8 mouse cellular contexts compared by ENCODE assay signal in genomic region chr4:46642924-46643675, GRCm38 (mm10). TPM values are rescaled to one million over a fixed set of nuclear protein-coding genes. Genes with fewer than 3 reads are reported as not detected.
DNase-seq lines count a peak whose midpoint lies in the region; ATAC-seq and TF ChIP-seq lines count a peak whose summit lies in the region.

No protein-coding gene starts in this region.

- no peak for TF ChIP-seq POLR2A in lung, adult 2 months (IDR thresholded peaks at IDR 0.05; ENCODE audit: borderline replicate concordance, extremely low read depth, low read depth, low read length)
- TF ChIP-seq POLR2A in small intestine, adult 2 months (IDR thresholded peaks at IDR 0.05; ENCODE audit: low read depth, low read length), result no peak

- peak overlapping the region; percentile 33 to 53 for H3K27ac ChIP-seq in heart, embryonic 14.5 days (replicated peaks in 1 of 2; ENCODE audit: control insufficient read depth in 1 of 2, insufficient read depth in 1 of 2, low read depth in 2 of 2, low read length in 2 of 2)
- H3K27ac ChIP-seq in limb, embryonic 15.5 days, result peak overlapping the region; percentile 54
- H3K27ac ChIP-seq in small intestine, adult 2 months (ENCODE audit: insufficient read depth, low read depth, low read length), result peak overlapping the region; percentile 22; the same call in 1 of the 2 replicates

- no peaks in the 10 kb centered on the region for H3K27me3 ChIP-seq in heart, embryonic 14.5 days (ENCODE audit: control insufficient read depth, insufficient read depth, low read length)
- H3K27me3 ChIP-seq in limb, embryonic 15.5 days, result peaks cover 2% of the 10 kb centered on the region; the same call in 1 of the 2 replicates
- H3K27me3 ChIP-seq in small intestine, adult 2 months (ENCODE audit: control insufficient read depth, insufficient read depth, low read length), result no peaks in the 10 kb centered on the region

- peak; percentile 51 to 71 for DNase-seq in lung, adult 18-20 months
- no peak for DNase-seq in lung, adult 2 months
- no peak for DNase-seq in left cerebral cortex, adult 18-20 months (ENCODE audit: low spot score in 2 of 2)
- no peak for DNase-seq in spleen, postnatal 10 days (ENCODE audit: low spot score in 2 of 2)
- DNase-seq in spleen, adult 12 weeks (ENCODE audit: low spot score), result no peak

- TF ChIP-seq CTCF in lung, adult 2 months (IDR thresholded peaks at IDR 0.05; ENCODE audit: insufficient read depth, low read length), result no peak
- no peak for TF ChIP-seq CTCF in small intestine, adult 2 months (IDR thresholded peaks at IDR 0.05; ENCODE audit: extremely low read depth, insufficient read length, insufficient replicate concordance, low read depth, low read length)

- no peak overlapping the region for H3K9ac ChIP-seq in heart, embryonic 14.5 days (ENCODE audit: low read length)
- H3K9ac ChIP-seq in limb, embryonic 15.5 days, result no peak overlapping the region

- H3K4me1 ChIP-seq in lung, adult 2 months (ENCODE audit: control insufficient read depth, insufficient read depth, low read length), result peaks cover 8% of the 10 kb centered on the region; the same call in 1 of the 2 replicates
- peaks cover 2 to 3% of the 10 kb centered on the region in 2 experiments; a peak in 1 of 4 replicates for H3K4me1 ChIP-seq in heart, embryonic 14.5 days (ENCODE audit: control insufficient read depth in 2 of 2, insufficient read depth in 2 of 2, low read length in 2 of 2)
- 0 out of 2 replicates have a peak, but pooled peaks cover 3% of the 10 kb centered on the region for H3K4me1 ChIP-seq in limb, embryonic 15.5 days
- H3K4me1 ChIP-seq in small intestine, adult 2 months (ENCODE audit: control insufficient read depth, insufficient read depth, insufficient read length, low read length), result peaks cover 7% of the 10 kb centered on the region

- no peak overlapping the region for H3K4me3 ChIP-seq in lung, adult 2 months (replicated peaks; ENCODE audit: extremely low read depth, low read depth, low read length)
- no peak overlapping the region for H3K4me3 ChIP-seq in heart, embryonic 14.5 days (ENCODE audit: control insufficient read depth in 1 of 2, insufficient read depth in 1 of 2, low read depth in 1 of 2, low read length in 2 of 2)
- no peak overlapping the region for H3K4me3 ChIP-seq in limb, embryonic 15.5 days
- no peak overlapping the region for H3K4me3 ChIP-seq in small intestine, adult 2 months (ENCODE audit: low read depth, low read length)

- 36% methylated on average over 8 of the region's 8 CpGs for WGBS in lung, adult 2 months
- 58% methylated on average over 8 of the region's 8 CpGs for WGBS in heart, embryonic 14.5 days
- WGBS in limb, embryonic 15.5 days, result 58% methylated on average over 8 of the region's 8 CpGs
- WGBS in small intestine, adult 2 months, result 63% methylated on average over 8 of the region's 8 CpGs

- no peak overlapping the region for H3K4me2 ChIP-seq in heart, embryonic 14.5 days (ENCODE audit: low read length)
- no peak overlapping the region for H3K4me2 ChIP-seq in limb, embryonic 15.5 days

- no peaks in the 10 kb centered on the region for H3K9me3 ChIP-seq in heart, embryonic 14.5 days (ENCODE audit: control insufficient read depth, low read length)
- H3K9me3 ChIP-seq in limb, embryonic 15.5 days, result no peaks in the 10 kb centered on the region

- ATAC-seq in heart, embryonic 14.5 days (ENCODE audit: insufficient number of reproducible peaks, insufficient read depth, low FRiP score, low read depth), result no peak
- peak; percentile 31 for ATAC-seq in limb, embryonic 15.5 days (ENCODE audit: insufficient number of reproducible peaks, low FRiP score, low TSS enrichment, low read depth)

- no peaks in the 10 kb centered on the region for H3K36me3 ChIP-seq in heart, embryonic 14.5 days (ENCODE audit: control insufficient read depth, insufficient read depth, low read length)
- H3K36me3 ChIP-seq in limb, embryonic 15.5 days, result no peaks in the 10 kb centered on the region
- H3K36me3 ChIP-seq in small intestine, adult 2 months (ENCODE audit: control insufficient read depth, insufficient read depth, low read length), result no peaks in the 10 kb centered on the region

RNA-seq across cellular contexts. Expression of gene Tbc1d2, which starts 6.9 kb away (rescaled TPM):
- polyA plus RNA-seq in lung, adult 2 months (2012; rRNA removed), result 10.2 and 10.5 TPM in 2 replicates
- polyA plus RNA-seq in heart, embryonic 14.5 days (2014; fragmentation: Nextera tagmentation; extraction: Ambion mirVana), result 0.26 and 0.46 TPM in 2 replicates
- 1.8 and 2.5 TPM in 2 replicates for polyA plus RNA-seq in limb, embryonic 15.5 days (2015; fragmentation: Nextera tagmentation; extraction: Ambion mirVana)
- polyA plus RNA-seq in small intestine, adult 2 months (2012; rRNA removed), result 3.7 and 6.8 TPM in 2 replicates
- 1 to 10 TPM; 4.0 to 4.4 TPM for total RNA-seq in left cerebral cortex, adult 18-20 months (2021)

RNA-seq across cellular contexts. Expression of gene Coro2a, which starts 41.1 kb away (rescaled TPM):
- polyA plus RNA-seq in lung, adult 2 months (2012; rRNA removed), result 9.1 and 17.2 TPM in 2 replicates
- polyA plus RNA-seq in heart, embryonic 14.5 days (2014; fragmentation: Nextera tagmentation; extraction: Ambion mirVana), result 0.27 and 0.92 TPM in 2 replicates
- polyA plus RNA-seq in limb, embryonic 15.5 days (2015; fragmentation: Nextera tagmentation; extraction: Ambion mirVana), result 3.2 and 3.5 TPM in 2 replicates
- polyA plus RNA-seq in small intestine, adult 2 months (2012; rRNA removed), result 104 and 312 TPM in 2 replicates
- 10 to 100 TPM; 23.5 to 26.2 TPM for total RNA-seq in left cerebral cortex, adult 18-20 months (2021)

Comparison
In these comparisons a context has a peak if more than half of its experiments do, and no peak if none do; other contexts are left out.
1. DNase-seq: peak in lung, adult 18-20 months (2 of 2); none in lung, adult 2 months (single experiment), left cerebral cortex, adult 18-20 months (0 of 2), spleen, postnatal 10 days (0 of 2) and spleen, adult 12 weeks (single experiment).
2. Peak in every context shown above with its lines, with median percentiles within 50 percentile points of each other: H3K27ac ChIP-seq.